Mouse (Mus musculus): Measurements from ENCODE around the gene Olfr1373.

Gene Olfr1373

GRCm38 (mm10) chr11:52106438-52106837 is 38.9 kb downstream of the Olfr1373 start:
- no peak for DNase-seq (ENCODE audit: low spot score in 2 of 2)

- no peak for DNase-seq (ENCODE audit: low spot score in 2 of 2)
Observed at GRCm38 (mm10) chr11:52106037-52106436, 39.3 kb downstream of the Olfr1373 start.

- no peak for DNase-seq (ENCODE audit: low spot score in 2 of 2)
Observed at GRCm38 (mm10) chr11:52105503-52105902, 39.8 kb downstream of the Olfr1373 start.

GRCm38 (mm10) chr11:52102977-52103376 is 42.4 kb downstream of the Olfr1373 start:
- no peak for DNase-seq (ENCODE audit: low spot score in 2 of 2)

- no peak for DNase-seq (ENCODE audit: low spot score in 2 of 2)
Observed at GRCm38 (mm10) chr11:52099771-52100219, 45.5 kb downstream of the Olfr1373 start.

- DNase-seq (ENCODE audit: low spot score in 2 of 2): peak in 1 of 2 experiments; percentile 49
Observed at GRCm38 (mm10) chr11:52099031-52099761, 46.1 kb downstream of the Olfr1373 start.

- DNase-seq (ENCODE audit: low spot score in 2 of 2): peak; percentile 98
Observed at GRCm38 (mm10) chr11:52098398-52098946, 46.9 kb downstream of the Olfr1373 start, which contains the start of gene Ppp2ca. Gene Ppp2ca, plus strand, starts transcription at chr11:52098681.

- DNase-seq (ENCODE audit: low spot score in 2 of 2): no peak
Observed at GRCm38 (mm10) chr11:52097596-52097995, 47.7 kb downstream of the Olfr1373 start.

- DNase-seq (ENCODE audit: low spot score in 2 of 2): no peak
Observed at GRCm38 (mm10) chr11:52097016-52097415, 48.3 kb downstream of the Olfr1373 start.

All from left cerebral cortex, adult 9 months (tissue).